Mouse (Mus musculus) spleen, adult 18-20 months (tissue): ENCODE data around the gene Adamts16.

Experiments
- DNase-seq, 2 experiments: peaks; one replicate each; pipeline ENCODE4 v3.0.0; 2022; ENCODE audit warnings: mixed read lengths in 2 of 2

Gene Adamts16

GRCm38 (mm10) chr13:70761312-70761711 lies 80.3 kb downstream of the Adamts16 start:
- DNase-seq = no peak

DNA sequence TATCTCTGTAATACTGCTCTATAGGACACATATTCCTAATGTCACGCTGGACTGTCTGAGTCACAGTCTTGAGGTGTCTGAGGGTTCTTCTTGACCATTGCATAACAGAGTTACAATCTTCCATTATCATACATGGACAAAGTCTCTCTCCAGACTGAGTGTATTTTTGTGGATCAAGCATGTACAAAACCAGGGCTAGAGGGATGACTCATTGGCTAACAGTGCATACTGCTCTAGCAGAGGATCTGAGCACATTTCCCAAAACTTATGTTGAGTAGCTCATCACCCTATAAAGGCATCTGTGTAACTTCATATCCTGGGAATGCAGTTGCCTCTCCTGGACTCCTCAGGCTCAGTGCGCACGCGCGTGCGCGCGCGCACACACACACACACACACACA lies 81.4 kb downstream of the Adamts16 start:
- DNase-seq = no peak

GRCm38 (mm10) chr13:70746294-70747008 lies 95.2 kb downstream of the Adamts16 start:
- DNase-seq = no peak

- DNase-seq = no peak
Measured at GRCm38 (mm10) chr13:70744416-70745038, 97.1 kb downstream of the Adamts16 start.

DNA sequence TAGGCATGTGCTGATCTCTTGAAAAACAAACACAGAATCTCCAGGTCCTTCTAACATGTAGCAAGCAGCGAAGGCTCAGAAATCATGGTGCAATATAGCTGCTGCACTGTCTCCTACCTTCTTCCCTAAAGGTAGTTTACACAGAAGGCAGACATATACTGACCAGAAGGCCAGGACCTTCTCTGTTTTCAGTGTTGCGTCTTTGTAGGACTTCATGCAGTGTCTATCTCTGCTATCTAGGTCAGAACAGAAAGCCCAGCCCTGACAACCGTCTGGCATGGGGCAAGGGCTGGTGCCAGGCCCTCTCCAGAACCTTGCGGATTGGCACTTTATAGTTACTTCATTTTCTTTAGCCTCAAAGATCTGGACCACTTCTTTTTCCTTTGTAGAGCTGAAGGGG lies 98.9 kb downstream of the Adamts16 start:
- DNase-seq = no peak

- no peak for DNase-seq
Measured at GRCm38 (mm10) chr13:70740281-70741240, 101.0 kb downstream of the Adamts16 start.

GRCm38 (mm10) chr13:70738781-70739180 lies 102.8 kb downstream of the Adamts16 start:
- DNase-seq = no peak

DNA sequence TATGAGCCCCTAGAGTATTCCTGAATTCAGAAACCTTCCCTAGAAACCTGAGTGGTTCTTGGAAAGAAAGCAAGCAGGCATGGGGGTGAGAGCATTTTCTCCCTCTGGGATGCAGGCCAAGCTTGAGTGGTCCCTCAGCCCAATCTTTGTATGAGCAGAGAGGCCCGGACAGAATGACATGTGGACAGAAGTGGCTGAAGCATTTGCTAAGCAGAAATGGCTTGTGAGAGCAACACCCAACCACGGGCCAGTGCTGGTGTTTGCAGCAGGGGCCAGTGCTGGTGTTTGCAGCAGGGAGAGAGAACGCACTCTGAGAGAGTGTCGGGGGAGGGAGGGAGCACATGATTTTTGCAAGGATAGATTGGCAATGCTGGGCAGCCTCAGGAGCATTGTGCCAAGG lies 105.2 kb downstream of the Adamts16 start:
- no peak for DNase-seq

- DNase-seq = no peak
Measured at GRCm38 (mm10) chr13:70734640-70735039, 107.0 kb downstream of the Adamts16 start.

GRCm38 (mm10) chr13:70733911-70734310 lies 107.7 kb downstream of the Adamts16 start:
- DNase-seq = no peak

DNA sequence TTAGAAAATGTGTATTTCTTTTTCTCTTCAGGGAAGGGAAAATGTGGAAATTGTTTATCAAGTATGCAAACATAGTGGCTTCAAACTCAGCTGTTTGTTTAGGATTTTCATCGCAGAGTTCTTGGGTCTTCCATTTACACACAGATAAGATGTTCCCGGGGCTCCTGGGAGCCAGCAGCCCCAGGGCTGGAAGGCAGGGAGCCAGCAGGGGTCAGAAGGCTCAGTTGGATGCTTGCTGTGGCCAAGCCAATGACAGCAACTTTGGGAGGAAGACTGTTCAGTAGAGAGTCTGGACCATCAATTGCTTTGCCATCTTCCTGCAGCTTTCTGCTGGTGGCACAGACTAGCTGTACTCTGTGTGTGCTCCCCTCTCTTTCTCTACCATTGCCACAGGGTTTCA lies 108.4 kb downstream of the Adamts16 start:
- DNase-seq = no peak

DNA sequence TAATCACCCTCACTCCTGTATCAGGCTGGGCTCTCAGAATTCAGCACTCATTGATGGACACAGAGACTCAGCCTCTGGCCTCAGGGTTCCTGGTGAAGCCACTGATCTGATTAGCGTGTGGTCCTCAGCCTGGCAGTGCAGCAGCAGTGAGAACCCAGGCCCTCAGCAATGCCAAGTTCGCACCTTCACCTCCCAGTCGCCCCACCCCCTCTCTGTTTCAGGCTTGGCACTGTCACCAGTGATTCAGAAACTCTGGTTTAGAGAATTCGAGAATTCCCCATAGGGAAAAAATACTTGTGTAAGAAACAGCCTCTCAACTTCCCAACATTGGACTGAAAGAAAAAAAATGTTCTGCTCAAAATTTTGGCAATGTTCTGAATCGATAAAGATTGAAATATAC lies 108.8 kb downstream of the Adamts16 start:
- no peak for DNase-seq

DNA sequence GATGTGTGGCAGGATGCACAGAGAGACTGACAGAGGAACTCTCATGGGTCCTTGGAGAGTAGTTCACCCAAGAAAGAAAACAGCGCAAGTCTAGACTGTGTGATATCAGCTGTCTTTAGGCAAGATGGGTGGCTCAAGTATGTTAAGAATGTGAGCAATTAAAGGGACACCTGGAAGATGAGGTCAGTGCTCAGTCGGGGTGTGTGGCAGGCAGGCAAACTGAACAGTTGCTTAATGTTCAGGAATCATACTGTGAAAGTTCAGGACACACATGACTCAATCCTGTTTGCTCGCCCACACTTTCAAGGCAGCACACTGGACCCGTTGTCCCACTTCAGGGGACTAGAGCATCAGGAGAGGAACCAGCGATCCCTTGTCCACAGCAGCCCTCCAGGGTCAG lies 110.3 kb downstream of the Adamts16 start:
- DNase-seq = no peak

GRCm38 (mm10) chr13:70729996-70730395 lies 111.6 kb downstream of the Adamts16 start:
- DNase-seq = no peak

GRCm38 (mm10) chr13:70726249-70726648 lies 115.4 kb downstream of the Adamts16 start:
- no peak for DNase-seq

- no peak for DNase-seq
Measured at GRCm38 (mm10) chr13:70724635-70725034, 117.0 kb downstream of the Adamts16 start.

- no peak for DNase-seq
Measured at GRCm38 (mm10) chr13:70724108-70724622, 117.4 kb downstream of the Adamts16 start.

GRCm38 (mm10) chr13:70719994-70720393 lies 121.6 kb downstream of the Adamts16 start:
- DNase-seq = no peak

- DNase-seq = no peak
Measured at GRCm38 (mm10) chr13:70718814-70719213, 122.8 kb downstream of the Adamts16 start.

DNA sequence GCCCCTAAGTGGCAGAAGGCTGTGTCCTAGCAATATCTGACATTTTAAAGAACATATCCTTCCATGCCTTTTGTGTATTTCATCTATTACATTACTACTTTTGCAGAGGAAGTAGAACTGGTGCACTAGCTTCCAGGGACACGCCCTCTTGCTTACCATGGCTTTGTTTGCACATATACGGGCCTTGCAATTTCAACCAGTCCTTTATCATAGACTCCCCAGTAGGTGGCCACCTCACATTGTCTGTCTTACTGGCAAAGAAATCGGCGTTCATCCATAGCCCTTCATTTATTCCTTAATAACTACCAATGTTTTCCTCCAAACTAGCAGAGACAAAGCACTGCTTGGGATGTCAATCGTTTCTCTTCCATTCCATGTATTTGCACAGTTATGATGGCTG lies 125.6 kb downstream of the Adamts16 start:
- no peak for DNase-seq

GRCm38 (mm10) chr13:70714081-70714775 lies 127.4 kb downstream of the Adamts16 start:
- no peak for DNase-seq

DNA sequence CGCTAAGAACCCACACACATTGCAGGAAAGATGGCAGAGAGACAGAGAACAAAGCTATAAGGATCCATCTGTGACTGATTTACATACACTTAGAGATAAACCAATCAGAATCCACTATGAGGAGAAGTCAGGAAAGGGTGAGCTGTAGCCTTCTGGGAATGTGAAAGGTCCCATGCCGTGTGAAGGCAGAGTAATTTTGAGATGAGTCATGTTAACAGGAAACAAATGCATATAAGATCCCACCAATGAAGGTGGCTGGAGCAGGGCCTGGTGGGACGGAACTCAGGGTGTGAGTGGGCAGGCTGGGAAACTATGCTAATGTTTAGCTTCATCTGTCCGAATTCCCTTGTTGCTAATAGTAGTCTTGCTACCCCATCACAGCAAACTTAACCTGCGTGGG lies 128.3 kb downstream of the Adamts16 start:
- DNase-seq = no peak
